Mouse (Mus musculus) limb, embryonic 14.5 days (tissue): Measurements from ENCODE around the gene E2f8. TPM values are rescaled to one million over a fixed set of nuclear protein-coding genes. Genes with fewer than 3 reads are reported as not detected.

Experiments
- ATAC-seq: fragments of 200-750 bp; cut with Nextera tagmentation; 2 replicates; pipeline ENCODE4 v1.8.0; 2017; ENCODE audit warnings: low read depth, moderate number of reproducible peaks, moderate TSS enrichment; ENCODE audit not compliant: low FRiP score
- DNase-seq: peaks from one replicate; pipeline ENCODE4 v3.0.0-alpha.2; 2015; ENCODE audit warnings: low spot score
- H3K27ac ChIP-seq: fragments of 300-500 bp; sonication (generic); replicated peaks from 2 replicates; pipeline ENCODE4 v1.5.1; 2014; ENCODE audit warnings: low read depth, mild to moderate bottlenecking, low read length, moderate library complexity, mixed read lengths
- H3K27me3 ChIP-seq: fragments of 300-500 bp; sonication (generic); 2 replicates; pipeline ENCODE4 v1.6.1; 2014; ENCODE audit warnings: low read length, mixed read lengths; ENCODE audit not compliant: control insufficient read depth, insufficient read depth
- H3K36me3 ChIP-seq: fragments of 300-500 bp; sonication (generic); 2 replicates; pipeline ENCODE4 v1.6.1; 2014; ENCODE audit warnings: mild to moderate bottlenecking, low read length, moderate library complexity, mixed read lengths; ENCODE audit not compliant: control insufficient read depth, insufficient read depth
- H3K4me1 ChIP-seq: fragments of 300-500 bp; sonication (generic); 2 replicates; pipeline ENCODE4 v1.6.1; 2014; ENCODE audit warnings: antibody characterized with exemption, low read length, mixed read lengths; ENCODE audit not compliant: control insufficient read depth, insufficient read depth
- H3K4me2 ChIP-seq: fragments of 300-500 bp; sonication (generic); replicated peaks from 2 replicates; pipeline ENCODE4 v1.6.1; 2014; ENCODE audit warnings: low read depth, mild to moderate bottlenecking, low read length, moderate library complexity; ENCODE audit not compliant: severe bottlenecking
- H3K4me3 ChIP-seq: fragments of 300-500 bp; sonication (generic); replicated peaks from 2 replicates; pipeline ENCODE4 v1.5.1; 2014; ENCODE audit warnings: low read length
- H3K9ac ChIP-seq: fragments of 300-500 bp; sonication (generic); 2 replicates; pipeline ENCODE4 v1.6.1; 2014; ENCODE audit warnings: mild to moderate bottlenecking, low read depth, low read length, moderate library complexity; ENCODE audit not compliant: severe bottlenecking
- H3K9me3 ChIP-seq: fragments of 300-500 bp; sonication (generic); 2 replicates; pipeline ENCODE4 v1.6.1; 2016; ENCODE audit warnings: low read length; ENCODE audit not compliant: control insufficient read depth
- POLR2A ChIP-seq: fragments of 200-500 bp; IDR thresholded peaks from 2 replicates; pipeline ENCODE4 v1.8.0; 2012; ENCODE audit warnings: inconsistent platforms, mild to moderate bottlenecking, moderate library complexity, borderline replicate concordance; ENCODE audit not compliant: insufficient read depth, insufficient read length; ENCODE audit errors: extremely low read depth
- WGBS: fragments of 180-500 bp; shearing (Covaris S2); extraction: QIAGEN DNeasy Blood & Tissue Kit; methylation state at CpG from one replicate; pipeline ENCODE4 v1.1.7; 2014; 5-methylcytosine and 5-hydroxymethylcytosine counted together
- polyA plus RNA-seq, 2 experiments: library from polyadenylated mRNA; depleted of rRNA in 1 of 2; stranded (reverse) in 1 of 2; unstranded in 1 of 2; fragments of >200 nt; fragmentation: Nextera tagmentation in 1 of 2; extraction: Ambion mirVana in 1 of 2; gene quantifications; 2 replicates each; pipeline versions ENCODE4 v1.2.1 to v1.2.3; 2012 to 2014

E2f8 gene
- polyA plus RNA-seq, 2 experiments: 16.7 to 23.4 TPM

GRCm38 (mm10) chr7:48877786-48878390, 3.5 kb downstream of the E2f8 start:
- H3K36me3 ChIP-seq: peaks cover 43% of the 10 kb centered on the region
- H3K27me3 ChIP-seq: no peaks in the 10 kb centered on the region
- H3K4me1 ChIP-seq: peaks cover 20% of the 10 kb centered on the region
- no peak for TF ChIP-seq POLR2A
- 59% methylated on average over 15 of the region's 15 CpGs for WGBS
- ATAC-seq (no peak), DNase-seq (no peak)
- no peak overlapping the region for H3K27ac ChIP-seq
- H3K9ac ChIP-seq: no peak overlapping the region
- H3K4me2 ChIP-seq: 0 out of 2 replicates have a peak overlapping the region, but pooled peaks have one; percentile 7
- H3K9me3 ChIP-seq: no peaks in the 10 kb centered on the region
- H3K4me3 ChIP-seq: no peak overlapping the region

GRCm38 (mm10) chr7:48876526-48876925, 4.9 kb downstream of the E2f8 start:
- DNase-seq (peak; percentile 83), ATAC-seq (no peak)
- peaks cover 13% of the 10 kb centered on the region for H3K4me1 ChIP-seq
- H3K27ac ChIP-seq: no peak overlapping the region
- TF ChIP-seq POLR2A: no peak
- no peaks in the 10 kb centered on the region for H3K27me3 ChIP-seq
- 68% methylated on average over 4 of the region's 4 CpGs for WGBS
- H3K4me3 ChIP-seq: no peak overlapping the region
- no peaks in the 10 kb centered on the region for H3K9me3 ChIP-seq
- H3K36me3 ChIP-seq: peaks cover 56% of the 10 kb centered on the region
- no peak overlapping the region for H3K9ac ChIP-seq
- no peak overlapping the region for H3K4me2 ChIP-seq

- peaks cover 71% of the 10 kb centered on the region for H3K36me3 ChIP-seq
- no peak overlapping the region for H3K4me3 ChIP-seq
- no peaks in the 10 kb centered on the region for H3K27me3 ChIP-seq
- WGBS: 90% methylated on average over 14 of the region's 14 CpGs
- H3K27ac ChIP-seq: no peak overlapping the region
- H3K9ac ChIP-seq: no peak overlapping the region
- peaks cover 11% of the 10 kb centered on the region for H3K4me1 ChIP-seq
- TF ChIP-seq POLR2A: no peak
- H3K4me2 ChIP-seq: no peak overlapping the region
- no peaks in the 10 kb centered on the region for H3K9me3 ChIP-seq
- DNase-seq: no peak
- ATAC-seq: peak; percentile 68
Observed at GRCm38 (mm10) chr7:48875096-48875495, 6.3 kb downstream of the E2f8 start.

- Histone ChIP-seq H3K4me2 (no peak overlapping the region), H3K27me3 (no peaks in the 10 kb centered on the region), H3K9me3 (no peaks in the 10 kb centered on the region), H3K4me3 (no peak overlapping the region), H3K4me1 (no peaks in the 10 kb centered on the region), H3K9ac (no peak overlapping the region), H3K27ac (no peak overlapping the region), H3K36me3 (peaks cover 94% of the 10 kb centered on the region)
- 91% methylated on average over 11 of the region's 11 CpGs for WGBS
- no peak for ATAC-seq
- TF ChIP-seq POLR2A: no peak
- DNase-seq: no peak
Observed at GRCm38 (mm10) chr7:48871292-48871691, 10.1 kb downstream of the E2f8 start.

GRCm38 (mm10) chr7:48870579-48871180, 10.7 kb downstream of the E2f8 start:
- H3K36me3 ChIP-seq: peaks cover 94% of the 10 kb centered on the region
- H3K9ac ChIP-seq: no peak overlapping the region
- no peak for DNase-seq
- H3K27ac ChIP-seq: no peak overlapping the region
- no peaks in the 10 kb centered on the region for H3K27me3 ChIP-seq
- no peak overlapping the region for H3K4me2 ChIP-seq
- no peak overlapping the region for H3K4me3 ChIP-seq
- no peak for TF ChIP-seq POLR2A
- no peak for ATAC-seq
- H3K4me1 ChIP-seq: no peaks in the 10 kb centered on the region
- no peaks in the 10 kb centered on the region for H3K9me3 ChIP-seq
- 93% methylated on average over 21 of the region's 21 CpGs for WGBS
